Mouse (Mus musculus): ENCODE data around the gene Rnf43.

Rnf43 gene

GRCm38 (mm10) chr11:87712188-87712587, 49.7 kb downstream of the Rnf43 start:
- DNase-seq (ENCODE audit: low spot score): no peak

GRCm38 (mm10) chr11:87715999-87716398, 53.5 kb downstream of the Rnf43 start:
- DNase-seq (ENCODE audit: low spot score): no peak

GRCm38 (mm10) chr11:87719526-87719925, 57.0 kb downstream of the Rnf43 start:
- DNase-seq (ENCODE audit: low spot score): no peak

GRCm38 (mm10) chr11:87720324-87720723, 57.8 kb downstream of the Rnf43 start:
- DNase-seq (ENCODE audit: low spot score): no peak

- DNase-seq (ENCODE audit: low spot score): no peak
These were observed 58.3 kb downstream of the Rnf43 start for GRCm38 (mm10) chr11:87720839-87721238.

- DNase-seq (ENCODE audit: low spot score): no peak
These were observed 59.6 kb downstream of the Rnf43 start for GRCm38 (mm10) chr11:87722168-87722567.

GRCm38 (mm10) chr11:87722891-87723290, 60.4 kb downstream of the Rnf43 start:
- DNase-seq (ENCODE audit: low spot score): no peak

GRCm38 (mm10) chr11:87725515-87725914, 63.0 kb downstream of the Rnf43 start:
- no peak for DNase-seq (ENCODE audit: low spot score)

- no peak for DNase-seq (ENCODE audit: low spot score)
These were observed 63.5 kb downstream of the Rnf43 start for GRCm38 (mm10) chr11:87725964-87726562.

- no peak for DNase-seq (ENCODE audit: low spot score)
These were observed 64.5 kb downstream of the Rnf43 start for GRCm38 (mm10) chr11:87727021-87727420.

GRCm38 (mm10) chr11:87727471-87727870, 64.9 kb downstream of the Rnf43 start:
- DNase-seq (ENCODE audit: low spot score): no peak

GRCm38 (mm10) chr11:87728850-87729592, 66.5 kb downstream of the Rnf43 start:
- DNase-seq (ENCODE audit: low spot score): no peak

GRCm38 (mm10) chr11:87729593-87730185, 67.2 kb downstream of the Rnf43 start:
- DNase-seq (ENCODE audit: low spot score): no peak

GRCm38 (mm10) chr11:87730652-87731310, 68.3 kb downstream of the Rnf43 start:
- DNase-seq (ENCODE audit: low spot score): no peak

- DNase-seq (ENCODE audit: low spot score): no peak
These were observed 71.8 kb downstream of the Rnf43 start for GRCm38 (mm10) chr11:87734346-87734745.

GRCm38 (mm10) chr11:87735691-87736090, 73.2 kb downstream of the Rnf43 start:
- DNase-seq (ENCODE audit: low spot score): no peak

GRCm38 (mm10) chr11:87736647-87737134, 74.2 kb downstream of the Rnf43 start:
- no peak for DNase-seq (ENCODE audit: low spot score)

GRCm38 (mm10) chr11:87737175-87737740, 74.7 kb downstream of the Rnf43 start, which contains the start of gene Supt4a:
Gene Supt4a, plus strand, starts transcription at chr11:87737552.
- DNase-seq (ENCODE audit: low spot score): peak; percentile 91

- DNase-seq (ENCODE audit: low spot score): no peak
These were observed 81.2 kb downstream of the Rnf43 start for GRCm38 (mm10) chr11:87743691-87744090.

GRCm38 (mm10) chr11:87744964-87745363, 82.4 kb downstream of the Rnf43 start:
- no peak for DNase-seq (ENCODE audit: low spot score)

GRCm38 (mm10) chr11:87745632-87746555, 83.4 kb downstream of the Rnf43 start:
- no peak for DNase-seq (ENCODE audit: low spot score)
